Mouse (Mus musculus): ENCODE measurements at regions not wholly inside any gene's neighbourhood (a gene's known extent, or its start where the extent isn't known, plus 50 kb on each side); places are given as distances from the start of the nearest gene placed in this dataset.

- Histone ChIP-seq H3K36me3 (ENCODE audit: control insufficient read depth, insufficient read depth, low read length) (no peaks in the 10 kb centered on the region), H3K4me3 (ENCODE audit: control insufficient read depth, insufficient read depth, low read length) (no peak overlapping the region), H3K27me3 (ENCODE audit: control insufficient read depth, insufficient read depth, low read length) (no peaks in the 10 kb centered on the region), H3K27ac (ENCODE audit: control insufficient read depth, insufficient read depth, low read length) (no peak overlapping the region), H3K4me1 (replicated peaks; ENCODE audit: control insufficient read depth, insufficient read depth, low read length) (no peaks in the 10 kb centered on the region)
- WGBS: 92% methylated on average over 11 of the region's 11 CpGs
- TF ChIP-seq POLR2A (IDR thresholded peaks at IDR 0.05; ENCODE audit: control insufficient read depth, extremely low read depth, insufficient read depth, low read length, poor library complexity) (no peak), CTCF (IDR thresholded peaks at IDR 0.05; ENCODE audit: borderline replicate concordance, control insufficient read depth, extremely low read depth, insufficient read depth, low read length, poor library complexity) (no peak)
- no peak for DNase-seq
These were observed 144.8 kb upstream of the Eci2 start for GRCm38 (mm10) chr13:35171562-35172254.

DNA sequence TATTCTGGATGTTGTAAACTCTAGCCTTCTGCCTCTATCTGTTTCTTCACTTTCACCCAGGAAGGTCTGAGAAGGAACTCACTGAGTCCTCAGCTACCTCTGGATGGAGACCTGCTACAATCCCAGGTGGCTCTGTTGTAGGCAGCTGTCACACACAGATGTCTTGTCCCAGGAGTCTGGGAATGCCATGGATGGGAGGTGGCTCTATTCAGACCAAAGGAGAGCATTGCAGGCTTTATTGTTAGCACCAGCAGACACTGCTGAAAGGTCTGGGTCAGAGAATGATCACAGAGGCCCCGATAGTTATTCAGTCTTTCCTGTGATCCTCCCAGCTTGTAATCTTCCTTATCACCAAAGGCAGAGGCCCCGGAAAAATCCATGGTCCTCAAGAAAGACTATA lies 146.6 kb upstream of the Eci2 start:
- no peak overlapping the region for H3K4me3 ChIP-seq (ENCODE audit: control insufficient read depth, insufficient read depth, low read length)
- no peaks in the 10 kb centered on the region for H3K36me3 ChIP-seq (ENCODE audit: control insufficient read depth, insufficient read depth, low read length)
- peaks cover 5% of the 10 kb centered on the region; the same call in 1 of the 2 replicates for H3K4me1 ChIP-seq (replicated peaks; ENCODE audit: control insufficient read depth, insufficient read depth, low read length)
- no peak overlapping the region for H3K27ac ChIP-seq (ENCODE audit: control insufficient read depth, insufficient read depth, low read length)
- no peak for DNase-seq
- no peak for TF ChIP-seq CTCF (IDR thresholded peaks at IDR 0.05; ENCODE audit: borderline replicate concordance, control insufficient read depth, extremely low read depth, insufficient read depth, low read length, poor library complexity)
- H3K27me3 ChIP-seq (ENCODE audit: control insufficient read depth, insufficient read depth, low read length): no peaks in the 10 kb centered on the region
- WGBS: 98% methylated on average over 2 of the region's 2 CpGs

DNA sequence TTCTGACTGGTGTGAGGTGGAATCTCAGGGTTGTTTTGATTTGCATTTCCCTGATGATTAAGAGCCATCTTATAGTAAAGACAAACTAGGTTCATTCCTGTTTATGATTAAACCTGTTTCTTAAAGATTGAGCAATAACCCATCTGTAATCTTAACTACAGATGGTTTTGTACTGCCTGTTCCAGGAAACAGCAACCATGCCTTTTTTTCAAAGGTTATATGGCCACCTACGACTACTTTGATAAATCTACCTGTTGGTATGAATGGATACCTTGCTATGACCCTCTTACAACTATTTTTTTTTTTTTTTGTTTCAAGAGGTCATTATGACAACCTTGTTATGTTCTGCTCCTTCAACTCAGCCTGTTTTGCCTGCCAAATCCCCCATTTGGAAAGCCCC lies 148.7 kb upstream of the Eci2 start:
- Histone ChIP-seq H3K27me3 (ENCODE audit: control insufficient read depth, insufficient read depth, low read length) (no peaks in the 10 kb centered on the region), H3K4me3 (ENCODE audit: control insufficient read depth, insufficient read depth, low read length) (no peak overlapping the region), H3K4me1 (replicated peaks; ENCODE audit: control insufficient read depth, insufficient read depth, low read length) (peaks cover 5% of the 10 kb centered on the region; the same call in 1 of the 2 replicates), H3K27ac (ENCODE audit: control insufficient read depth, insufficient read depth, low read length) (no peak overlapping the region), H3K36me3 (ENCODE audit: control insufficient read depth, insufficient read depth, low read length) (no peaks in the 10 kb centered on the region)
- TF ChIP-seq POLR2A (IDR thresholded peaks at IDR 0.05; ENCODE audit: control insufficient read depth, extremely low read depth, insufficient read depth, low read length, poor library complexity): no peak
- no peak for TF ChIP-seq CTCF (IDR thresholded peaks at IDR 0.05; ENCODE audit: borderline replicate concordance, control insufficient read depth, extremely low read depth, insufficient read depth, low read length, poor library complexity)
- DNase-seq: no peak
- 88% methylated on average over 1 of the region's 1 CpGs for WGBS

DNA sequence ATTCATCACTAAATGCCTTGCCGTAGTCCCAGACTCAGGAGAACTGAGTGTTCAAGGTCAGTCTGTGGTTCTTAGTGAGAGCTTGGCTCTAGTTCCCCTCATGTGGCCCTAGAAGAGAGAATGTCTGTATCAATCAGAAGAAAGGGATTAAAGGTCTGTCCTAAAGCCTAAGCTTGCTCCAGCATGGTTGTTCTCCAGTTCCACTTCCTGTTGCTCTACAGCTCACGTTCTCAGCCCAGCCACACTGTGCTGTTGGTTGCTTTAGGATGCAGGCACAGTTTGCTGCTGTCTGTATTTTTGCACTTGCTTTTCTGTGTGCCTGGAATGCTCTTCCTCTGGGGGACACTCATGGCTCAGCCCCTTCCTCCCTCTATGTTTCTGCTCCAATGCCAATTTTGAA lies 150.4 kb upstream of the Eci2 start:
- WGBS: 52% methylated on average over 2 of the region's 2 CpGs
- H3K36me3 ChIP-seq (ENCODE audit: control insufficient read depth, insufficient read depth, low read length): no peaks in the 10 kb centered on the region
- no peak for DNase-seq
- no peak overlapping the region for H3K4me3 ChIP-seq (ENCODE audit: control insufficient read depth, insufficient read depth, low read length)
- H3K27me3 ChIP-seq (ENCODE audit: control insufficient read depth, insufficient read depth, low read length): no peaks in the 10 kb centered on the region
- peaks cover 5% of the 10 kb centered on the region; the same call in 1 of the 2 replicates for H3K4me1 ChIP-seq (replicated peaks; ENCODE audit: control insufficient read depth, insufficient read depth, low read length)
- no peak for TF ChIP-seq POLR2A (IDR thresholded peaks at IDR 0.05; ENCODE audit: control insufficient read depth, extremely low read depth, insufficient read depth, low read length, poor library complexity)
- TF ChIP-seq CTCF (IDR thresholded peaks at IDR 0.05; ENCODE audit: borderline replicate concordance, control insufficient read depth, extremely low read depth, insufficient read depth, low read length, poor library complexity): no peak
- H3K27ac ChIP-seq (ENCODE audit: control insufficient read depth, insufficient read depth, low read length): no peak overlapping the region

GRCm38 (mm10) chr13:35189028-35189711 lies 162.3 kb upstream of the Eci2 start:
- WGBS: 4% methylated on average over 16 of the region's 16 CpGs
- TF ChIP-seq CTCF (IDR thresholded peaks at IDR 0.05; ENCODE audit: borderline replicate concordance, control insufficient read depth, extremely low read depth, insufficient read depth, low read length, poor library complexity): no peak; the same call in 1 of the 2 replicates
- TF ChIP-seq POLR2A (IDR thresholded peaks at IDR 0.05; ENCODE audit: control insufficient read depth, extremely low read depth, insufficient read depth, low read length, poor library complexity): peak; percentile 83
- no peaks in the 10 kb centered on the region for H3K27me3 ChIP-seq (ENCODE audit: control insufficient read depth, insufficient read depth, low read length)
- peaks cover 20% of the 10 kb centered on the region for H3K4me1 ChIP-seq (replicated peaks; ENCODE audit: control insufficient read depth, insufficient read depth, low read length)
- DNase-seq: peak; percentile 85
- H3K27ac ChIP-seq (ENCODE audit: control insufficient read depth, insufficient read depth, low read length): peak overlapping the region; percentile 89
- no peaks in the 10 kb centered on the region for H3K36me3 ChIP-seq (ENCODE audit: control insufficient read depth, insufficient read depth, low read length)
- peak overlapping the region; percentile 64 for H3K4me3 ChIP-seq (ENCODE audit: control insufficient read depth, insufficient read depth, low read length)

- no peaks in the 10 kb centered on the region for H3K36me3 ChIP-seq (ENCODE audit: control insufficient read depth, insufficient read depth, low read length)
- H3K4me1 ChIP-seq (replicated peaks; ENCODE audit: control insufficient read depth, insufficient read depth, low read length): no peaks in the 10 kb centered on the region
- DNase-seq: no peak
- WGBS: 94% methylated on average over 1 of the region's 1 CpGs
- no peaks in the 10 kb centered on the region for H3K27me3 ChIP-seq (ENCODE audit: control insufficient read depth, insufficient read depth, low read length)
- no peak overlapping the region for H3K4me3 ChIP-seq (ENCODE audit: control insufficient read depth, insufficient read depth, low read length)
- no peak overlapping the region for H3K27ac ChIP-seq (ENCODE audit: control insufficient read depth, insufficient read depth, low read length)
- TF ChIP-seq POLR2A (IDR thresholded peaks at IDR 0.05; ENCODE audit: control insufficient read depth, extremely low read depth, insufficient read depth, low read length, poor library complexity) (no peak), CTCF (IDR thresholded peaks at IDR 0.05; ENCODE audit: borderline replicate concordance, control insufficient read depth, extremely low read depth, insufficient read depth, low read length, poor library complexity) (no peak)
These were observed 175.2 kb upstream of the Eci2 start for GRCm38 (mm10) chr13:35202069-35202468.

Measured in thymus, adult 2 months (tissue).